Mouse (Mus musculus): Measurements from ENCODE around the gene Rbfox1. TPM values are rescaled to one million over a fixed set of nuclear protein-coding genes. Genes with fewer than 3 reads are reported as not detected.

Gene Rbfox1
- total RNA-seq, 2 experiments from 2014 or later: not detected

- ATAC-seq (replicated peaks; ENCODE audit: low FRiP score, low TSS enrichment, poor library complexity, severe bottlenecking): no peak
These were observed 1153.6 kb downstream of the Rbfox1 start for GRCm38 (mm10) chr16:7038639-7039260.

DNA sequence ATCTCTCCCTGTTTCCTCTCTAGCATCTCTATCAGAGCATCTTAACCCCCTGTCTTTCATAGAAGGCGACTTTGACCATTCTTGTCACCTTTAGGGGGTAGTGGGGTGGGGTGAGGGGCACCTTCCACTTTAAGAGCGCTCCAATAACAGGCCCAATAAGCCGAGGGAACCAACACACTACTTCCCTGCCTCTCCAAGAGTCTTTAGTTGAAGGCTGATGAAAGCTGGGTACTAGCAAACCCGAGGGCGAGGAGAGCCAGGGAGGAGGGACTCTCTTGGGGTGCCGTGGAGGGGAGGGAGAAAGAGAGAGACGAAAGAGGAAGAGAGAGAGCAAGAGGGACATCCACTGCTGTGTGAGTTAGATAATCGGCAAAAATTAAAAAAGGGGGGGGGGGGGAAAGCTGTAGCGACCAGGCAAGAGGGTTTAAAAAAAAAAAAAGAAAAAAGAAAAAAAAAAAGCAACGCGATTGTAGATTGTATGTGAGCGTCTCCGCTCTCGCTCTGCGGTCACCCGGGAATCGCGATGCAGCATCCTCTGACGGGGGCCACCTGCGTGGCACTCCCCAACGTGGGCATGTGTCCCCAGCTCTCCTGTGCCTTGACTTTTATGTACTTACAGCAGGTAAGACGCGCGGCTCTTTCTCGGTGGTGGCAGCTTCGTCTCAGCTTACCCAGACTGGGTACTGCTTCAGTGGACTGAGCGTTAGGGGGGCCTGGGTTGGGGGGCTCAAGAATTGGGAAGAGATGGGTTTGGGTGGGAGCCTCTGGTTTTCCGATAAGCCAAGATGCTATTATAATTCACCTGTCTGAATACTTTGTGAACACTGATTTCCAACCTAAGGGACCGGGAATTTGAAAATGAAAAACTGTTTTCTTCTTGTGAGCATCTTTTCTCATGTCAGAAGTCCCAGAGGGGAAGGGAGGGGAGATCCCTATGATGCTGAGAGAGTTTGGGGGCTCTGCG is 1154.5 kb downstream of the Rbfox1 start:
- ATAC-seq (replicated peaks; ENCODE audit: low FRiP score, low TSS enrichment, poor library complexity, severe bottlenecking): peak; percentile 62

DNA sequence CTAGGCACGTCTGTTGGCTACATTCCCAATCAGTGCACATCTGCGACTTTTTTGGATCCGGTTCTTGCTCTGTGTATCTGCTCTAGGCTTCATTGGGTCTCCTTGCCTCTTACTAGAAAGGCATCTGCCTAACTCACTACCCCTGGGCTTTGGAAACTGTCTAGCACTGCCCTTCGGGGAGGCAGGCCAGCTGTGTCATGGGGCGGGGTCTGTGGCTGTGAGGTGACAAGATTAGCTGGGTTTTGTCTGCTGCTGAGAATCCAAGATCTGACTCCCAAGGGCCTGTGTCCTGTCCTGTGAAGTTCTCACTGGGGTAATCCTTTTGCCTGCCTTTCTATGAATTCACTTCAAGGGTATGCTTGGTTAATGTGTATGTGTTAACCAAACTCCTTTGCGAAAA is 1155.5 kb downstream of the Rbfox1 start:
- peak; percentile 59 for ATAC-seq (replicated peaks; ENCODE audit: low FRiP score, low TSS enrichment, poor library complexity, severe bottlenecking)

- no peak for ATAC-seq (replicated peaks; ENCODE audit: low FRiP score, low TSS enrichment, poor library complexity, severe bottlenecking)
These were observed 1162.3 kb downstream of the Rbfox1 start for GRCm38 (mm10) chr16:7047421-7047820.

DNA sequence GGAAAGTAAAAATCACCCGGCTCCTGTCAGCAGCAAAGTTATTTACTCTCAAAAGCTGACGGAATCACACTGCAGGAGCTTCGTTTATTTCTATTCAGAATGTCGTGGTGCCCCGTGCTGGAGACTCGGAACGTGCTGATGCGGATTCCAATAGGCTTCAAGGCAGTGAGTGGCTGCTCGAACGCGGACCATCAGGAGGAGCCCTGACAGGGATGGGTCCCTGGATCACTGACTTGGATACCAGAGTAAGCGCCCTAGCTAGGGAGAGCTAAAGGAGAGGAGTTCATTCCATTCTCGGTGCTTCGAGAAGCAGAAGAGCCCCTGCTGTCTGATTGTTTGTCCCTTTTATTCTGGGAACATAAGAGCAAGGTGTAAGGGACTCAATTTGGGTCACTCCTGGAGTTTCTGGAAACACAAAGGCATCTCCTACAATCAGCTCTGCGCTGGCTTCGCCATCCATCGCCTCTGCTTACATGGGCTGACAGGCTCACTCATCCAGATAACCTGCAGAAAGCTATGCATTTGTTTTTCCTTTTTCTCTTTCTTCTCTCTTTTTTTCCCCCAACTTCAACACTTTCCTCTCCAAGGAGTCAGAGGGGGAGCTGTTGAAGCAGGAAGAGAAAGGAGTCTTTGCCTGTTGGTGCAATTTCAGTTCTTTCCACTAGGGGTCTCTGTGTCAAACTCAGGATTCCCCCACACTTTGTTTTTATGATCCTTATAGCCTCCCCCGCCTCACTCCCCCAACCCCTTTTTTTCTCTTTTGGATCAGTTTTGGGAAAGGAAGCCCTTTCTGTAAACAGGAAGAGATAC is 1164.2 kb downstream of the Rbfox1 start:
- ATAC-seq (replicated peaks; ENCODE audit: low FRiP score, low TSS enrichment, poor library complexity, severe bottlenecking): peak; percentile 67

- ATAC-seq (replicated peaks; ENCODE audit: low FRiP score, low TSS enrichment, poor library complexity, severe bottlenecking): no peak
These were observed 1165.8 kb downstream of the Rbfox1 start for GRCm38 (mm10) chr16:7050945-7051344.

- ATAC-seq (replicated peaks; ENCODE audit: low FRiP score, low TSS enrichment, poor library complexity, severe bottlenecking): no peak
These were observed 1166.8 kb downstream of the Rbfox1 start for GRCm38 (mm10) chr16:7051991-7052390.

DNA sequence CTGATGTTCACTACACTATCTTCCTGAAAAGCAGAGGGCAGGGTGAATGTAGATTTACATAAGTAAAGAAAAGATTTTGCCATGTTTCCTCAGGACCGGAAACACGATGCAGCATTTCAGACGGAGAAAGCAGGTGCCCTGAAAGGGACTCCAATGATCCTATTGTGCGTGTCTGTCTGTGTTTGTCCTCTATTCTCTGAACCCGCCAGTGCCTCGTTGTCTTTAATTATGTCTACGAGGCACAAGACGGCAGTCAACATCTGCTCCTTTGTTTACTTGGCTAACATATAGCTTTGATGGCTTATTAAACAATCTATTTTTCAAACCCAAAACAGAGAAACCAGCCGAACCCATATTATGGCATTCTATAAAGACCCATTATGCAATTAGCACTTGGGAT is 1167.3 kb downstream of the Rbfox1 start:
- ATAC-seq (replicated peaks; ENCODE audit: low FRiP score, low TSS enrichment, poor library complexity, severe bottlenecking): no peak

DNA sequence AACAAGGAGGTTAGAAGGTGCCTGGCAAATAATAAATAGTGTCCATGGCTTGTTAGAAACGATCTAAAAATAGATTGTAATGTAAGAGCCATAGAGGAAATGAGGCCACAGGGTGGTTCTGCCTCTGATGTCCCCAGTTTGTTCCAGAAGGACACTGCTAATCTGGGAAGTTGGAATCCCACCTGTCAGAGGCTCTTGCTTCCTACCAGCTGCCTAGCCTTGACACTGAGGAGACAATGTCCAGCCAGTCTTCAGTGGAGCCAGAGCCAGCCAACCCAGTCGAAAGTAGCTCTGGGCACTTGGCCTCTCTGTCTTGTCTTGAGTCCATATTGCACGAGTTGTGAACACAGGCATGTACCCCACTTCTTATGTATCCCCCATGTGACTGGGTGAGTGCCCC is 1172.6 kb downstream of the Rbfox1 start:
- no peak for ATAC-seq (replicated peaks; ENCODE audit: low FRiP score, low TSS enrichment, poor library complexity, severe bottlenecking)

DNA sequence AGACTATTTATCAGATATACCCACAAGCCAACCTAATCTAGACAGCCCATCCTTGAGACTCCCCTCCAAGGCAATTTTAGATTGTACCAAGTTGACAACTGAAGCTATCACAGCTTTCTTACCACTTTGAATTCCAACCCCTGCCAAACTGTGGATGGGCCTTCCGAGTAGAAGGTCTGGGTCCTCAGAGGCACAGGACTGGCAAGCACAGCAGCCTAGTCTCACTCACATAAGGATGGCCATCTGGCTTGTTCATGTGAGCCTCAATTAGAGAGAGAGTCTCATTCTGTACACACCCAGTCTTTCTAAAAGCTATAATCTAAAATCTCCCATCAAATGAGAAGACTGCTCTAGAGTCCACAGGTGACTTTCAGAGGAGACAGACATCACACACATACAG is 1173.4 kb downstream of the Rbfox1 start:
- ATAC-seq (replicated peaks; ENCODE audit: low FRiP score, low TSS enrichment, poor library complexity, severe bottlenecking): no peak

GRCm38 (mm10) chr16:7059596-7059995 is 1174.4 kb downstream of the Rbfox1 start:
- ATAC-seq (replicated peaks; ENCODE audit: low FRiP score, low TSS enrichment, poor library complexity, severe bottlenecking): no peak

DNA sequence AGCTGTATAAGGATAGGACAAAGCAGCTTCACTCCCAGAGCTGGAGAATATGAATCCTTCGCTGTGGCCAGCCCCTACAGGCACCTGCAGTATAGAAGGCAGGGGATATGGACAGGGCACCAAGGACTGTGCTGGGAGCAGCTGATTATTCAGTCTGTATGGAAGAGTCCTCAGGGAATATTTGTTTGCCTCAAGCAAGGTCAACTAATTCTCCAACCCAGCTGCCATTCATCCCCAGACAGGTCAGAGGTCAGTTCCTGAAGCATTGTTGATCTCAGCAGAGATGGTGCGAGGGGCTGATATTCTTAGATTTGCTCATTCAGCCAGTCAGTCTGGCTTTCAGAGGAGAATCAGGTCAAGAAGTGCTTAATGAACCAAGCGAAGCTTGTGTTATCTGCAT is 1175.7 kb downstream of the Rbfox1 start:
- no peak for ATAC-seq (replicated peaks; ENCODE audit: low FRiP score, low TSS enrichment, poor library complexity, severe bottlenecking)

DNA sequence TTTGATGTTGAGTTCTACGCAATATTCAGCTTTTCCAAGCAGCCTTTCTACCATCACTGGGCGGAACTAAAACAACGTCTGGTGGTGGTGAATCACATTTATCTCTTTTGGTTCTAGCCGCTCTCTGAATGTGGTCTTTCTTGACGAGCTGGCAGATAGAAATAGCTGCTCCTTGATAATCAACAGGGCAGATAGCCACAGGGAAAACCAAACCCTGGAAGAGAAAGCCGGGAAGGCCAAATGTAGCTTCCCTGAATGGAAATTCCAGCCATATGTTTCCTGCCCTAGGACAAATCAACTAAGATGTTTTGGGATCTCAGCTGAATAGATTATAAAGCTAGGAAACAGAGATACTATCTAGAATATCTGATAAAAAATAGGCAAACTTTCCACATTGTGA is 1177.4 kb downstream of the Rbfox1 start:
- no peak for ATAC-seq (replicated peaks; ENCODE audit: low FRiP score, low TSS enrichment, poor library complexity, severe bottlenecking)

GRCm38 (mm10) chr16:7067109-7067508 is 1182.0 kb downstream of the Rbfox1 start:
- no peak for ATAC-seq (replicated peaks; ENCODE audit: low FRiP score, low TSS enrichment, poor library complexity, severe bottlenecking)

DNA sequence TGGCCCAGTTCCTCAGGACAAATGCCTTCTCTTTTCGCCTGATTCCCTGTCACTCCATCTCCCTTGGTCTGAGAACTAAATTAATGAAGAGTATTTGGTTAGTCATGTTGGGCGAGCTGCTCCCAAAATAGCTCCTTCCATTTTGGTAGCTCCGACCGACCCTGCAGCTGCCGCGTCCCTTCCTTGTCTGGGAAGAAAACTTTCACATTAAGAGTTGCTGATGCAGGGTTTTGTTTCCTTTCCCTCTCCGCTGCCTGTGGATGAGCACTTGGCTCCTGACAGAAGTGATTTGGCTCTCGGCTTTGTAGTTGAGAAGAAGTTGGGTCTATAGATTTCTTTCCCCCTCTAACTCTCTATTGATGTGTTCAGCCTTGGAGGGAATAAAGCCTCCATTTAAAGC is 1184.4 kb downstream of the Rbfox1 start:
- no peak for ATAC-seq (replicated peaks; ENCODE audit: low FRiP score, low TSS enrichment, poor library complexity, severe bottlenecking)

DNA sequence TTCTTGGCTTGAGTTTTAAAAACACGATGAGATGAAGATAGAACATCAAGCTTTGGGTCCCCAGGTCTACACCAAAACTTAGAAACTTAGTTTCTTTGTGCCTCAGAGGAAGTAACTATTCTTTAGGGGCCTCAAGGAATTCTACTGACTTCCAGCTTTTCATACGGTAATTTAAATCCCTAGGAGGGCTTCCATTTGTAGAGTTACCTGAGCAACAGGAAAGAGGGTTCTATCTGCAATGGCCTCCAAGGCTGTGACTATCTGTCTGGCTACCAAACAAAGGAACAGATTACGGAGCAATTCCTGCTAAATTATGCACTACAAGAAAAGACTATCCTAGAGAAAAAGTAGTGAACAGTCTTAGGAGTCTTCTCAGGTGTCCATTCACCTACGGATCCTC is 1189.6 kb downstream of the Rbfox1 start:
- no peak for ATAC-seq (replicated peaks; ENCODE audit: low FRiP score, low TSS enrichment, poor library complexity, severe bottlenecking)

DNA sequence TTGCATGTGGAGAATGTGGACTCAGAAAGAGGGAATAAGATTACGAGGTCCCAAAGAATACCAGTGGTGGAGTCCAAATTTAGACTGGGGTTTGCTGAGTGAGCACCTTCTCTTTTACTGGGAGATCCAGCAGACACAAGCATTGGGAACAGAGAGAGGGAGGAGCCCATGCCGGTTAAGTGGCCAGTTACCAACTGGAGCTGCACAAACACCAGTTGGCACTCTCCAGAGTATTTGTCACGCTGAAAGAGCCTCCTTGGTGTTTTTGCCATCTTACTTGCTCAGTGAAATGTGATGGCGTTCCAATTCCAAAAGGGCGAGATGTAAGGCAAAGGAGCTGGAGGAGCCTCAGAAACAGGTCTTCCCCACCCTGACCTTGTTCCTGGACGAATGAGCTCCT is 1190.6 kb downstream of the Rbfox1 start:
- no peak for ATAC-seq (replicated peaks; ENCODE audit: low FRiP score, low TSS enrichment, poor library complexity, severe bottlenecking)

- ATAC-seq (replicated peaks; ENCODE audit: low FRiP score, low TSS enrichment, poor library complexity, severe bottlenecking): no peak
These were observed 1191.2 kb downstream of the Rbfox1 start for GRCm38 (mm10) chr16:7076305-7076704.

DNA sequence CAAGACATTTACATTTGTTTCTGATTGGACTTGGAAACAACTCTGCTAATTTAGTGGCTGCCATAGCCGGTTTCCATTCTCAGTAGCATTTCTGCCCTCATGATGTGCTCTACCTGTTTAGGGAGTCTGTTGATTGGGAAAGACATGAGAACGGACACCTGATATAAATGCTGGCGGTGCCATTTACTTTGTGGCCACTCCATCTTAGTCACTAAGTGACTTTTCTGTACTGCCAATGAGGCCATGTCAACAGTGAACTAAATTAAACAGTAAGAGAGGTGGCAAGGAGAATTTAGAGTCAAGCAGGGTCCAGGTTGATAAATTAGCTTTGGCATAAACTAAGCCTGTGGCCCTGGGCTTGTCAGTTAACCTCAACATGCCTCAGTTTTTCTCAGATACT is 1191.6 kb downstream of the Rbfox1 start:
- ATAC-seq (replicated peaks; ENCODE audit: low FRiP score, low TSS enrichment, poor library complexity, severe bottlenecking): no peak

GRCm38 (mm10) chr16:7081074-7081568 is 1196.0 kb downstream of the Rbfox1 start:
- no peak for ATAC-seq (replicated peaks; ENCODE audit: low FRiP score, low TSS enrichment, poor library complexity, severe bottlenecking)
